Mouse (Mus musculus) adrenal gland, postnatal 10 days (tissue): ENCODE data around the gene Hmgn5. TPM values are rescaled to one million over a fixed set of nuclear protein-coding genes. Genes with fewer than 3 reads are reported as not detected.
A peak's percentile ranks its signal among the peaks of the same experiment; 100 is the strongest.

ENCODE experiments used
- DNase-seq: peaks from one replicate; pipeline ENCODE4 v3.0.0; 2021; ENCODE audit warnings: mixed read lengths
- long read RNA-seq, 2 experiments: library from polyadenylated mRNA; stranded (forward); transcript quantifications; one replicate each; pipeline ENCODE4 v2.0.0; 2021
- total RNA-seq, 2 experiments: library from RNA; stranded (reverse); gene quantifications; 2 replicates each; pipeline ENCODE4 v1.2.3; 2021

Hmgn5 gene
- 10 to 100 TPM; 13.4 to 14.2 TPM for total RNA-seq
- long read RNA-seq, experiment 1, transcript Hmgn5-201 (6 exons, 1,934 nt) = major isoform, 25 of 26 reads
- long read RNA-seq, experiment 1, partial matches to known transcripts = 0 of 26 reads
- long read RNA-seq, experiment 1, other reads (novel, unspliced or antisense) = 1 of 26 reads
- long read RNA-seq, experiment 2, transcript Hmgn5-201 (6 exons, 1,934 nt) = major isoform, 23 of 29 reads
- long read RNA-seq, experiment 2, partial matches to known transcripts = 0 of 29 reads
- long read RNA-seq, experiment 2, other reads (novel, unspliced or antisense) = 6 of 29 reads

DNA sequence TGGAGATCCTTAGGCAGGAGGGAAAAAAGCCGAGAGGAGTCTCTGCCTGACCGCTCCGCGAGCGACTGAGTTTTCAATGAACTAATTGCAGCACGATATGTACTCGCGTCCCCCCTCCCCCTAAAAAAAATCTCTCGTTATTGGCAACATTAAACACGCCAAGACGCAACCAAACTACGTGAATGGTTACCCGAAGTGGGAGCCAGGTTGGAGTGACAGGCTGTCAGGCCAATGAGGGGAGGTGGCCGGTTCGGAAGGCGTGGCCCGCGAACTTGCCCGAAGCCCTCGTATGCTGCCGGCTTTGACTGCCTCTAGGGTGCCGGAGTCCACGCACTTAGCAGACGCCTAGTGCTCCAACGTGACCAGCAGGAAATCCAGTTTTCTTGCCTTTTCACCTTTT lies at the start of gene Hmgn5:
Gene Hmgn5, minus strand, starts transcription at position 122 of the 400 bp plus-strand sequence.
- DNase-seq = peak; percentile 93

DNA sequence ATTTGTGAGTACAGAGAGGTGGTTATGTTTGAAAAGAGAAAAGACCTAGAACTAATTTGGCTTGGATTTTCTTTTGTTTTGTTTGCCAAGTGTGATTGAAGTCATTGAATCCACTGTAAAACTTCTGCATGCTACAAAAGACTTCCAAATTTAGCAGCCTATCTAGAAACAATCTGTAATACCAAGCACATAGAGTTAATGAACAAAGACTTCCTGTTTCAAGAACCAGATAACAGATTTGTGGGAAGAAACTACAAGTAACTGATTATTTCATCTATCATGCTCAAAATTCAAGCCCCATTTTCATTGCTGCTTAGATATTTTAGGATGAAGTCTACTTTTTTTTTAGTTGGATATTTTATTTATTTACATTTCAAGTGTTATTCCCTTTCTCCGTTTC lies 34.6 kb upstream of the Hmgn5 start:
- no peak for DNase-seq

DNA sequence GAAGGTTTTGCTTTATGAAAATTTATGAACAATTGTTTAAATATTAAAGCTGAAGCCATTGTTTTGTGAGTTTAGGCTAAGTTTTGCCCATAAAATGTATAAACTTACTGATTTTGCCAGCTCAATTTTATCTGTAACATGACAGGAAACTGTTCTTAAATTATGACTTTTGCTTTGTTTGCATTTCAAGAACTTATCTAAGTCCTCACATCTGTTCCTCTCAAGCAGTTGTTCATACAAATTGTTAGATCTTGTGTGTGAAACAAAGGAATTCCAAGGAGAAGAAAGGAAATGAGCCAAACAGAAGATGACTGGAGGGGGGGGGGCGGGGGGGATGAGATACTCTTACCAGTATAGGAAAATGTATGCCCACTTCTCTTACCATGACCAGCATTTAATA lies 13.0 kb upstream of the Hmgn5 start:
- no peak for DNase-seq

DNA sequence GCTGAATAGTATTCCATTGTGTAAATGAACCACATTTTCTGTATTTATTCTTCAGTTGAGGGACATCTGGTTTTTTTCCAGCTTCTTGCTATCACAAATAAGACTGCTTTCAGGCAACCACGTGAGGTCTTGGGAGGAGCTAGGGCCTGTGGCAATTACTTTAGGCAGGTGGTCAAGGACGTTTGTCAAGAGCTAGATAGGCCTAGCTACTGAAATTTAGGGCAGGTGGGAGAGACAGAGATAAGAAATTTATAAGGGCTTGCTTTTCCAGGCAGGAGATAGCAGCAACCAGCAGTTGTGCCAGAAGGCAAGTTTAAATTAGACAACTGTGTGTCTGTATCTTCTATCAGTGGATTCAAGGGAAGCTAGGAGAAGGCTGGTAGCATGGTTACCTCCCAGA lies 7.7 kb upstream of the Hmgn5 start:
- DNase-seq = no peak

DNA sequence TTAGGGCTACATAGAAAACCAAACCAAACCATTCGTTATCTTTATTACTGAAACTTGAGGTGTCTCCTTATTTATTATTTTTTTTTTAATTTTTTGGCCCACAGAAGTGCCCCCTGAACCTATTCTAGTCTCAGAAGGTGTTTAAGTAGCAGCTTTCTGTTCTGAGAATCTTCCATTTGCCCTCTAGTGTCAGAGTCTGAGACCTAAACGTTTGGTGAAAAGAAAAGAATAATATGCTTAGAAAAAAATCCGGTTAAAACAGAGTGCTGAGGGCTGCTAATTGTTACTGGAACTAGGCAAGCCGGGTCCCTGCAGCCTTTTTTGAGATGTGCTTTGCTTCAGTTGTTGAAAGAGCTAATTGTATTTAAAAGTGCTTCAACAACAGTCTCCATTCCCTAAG lies 962 bp upstream of the Hmgn5 start:
- DNase-seq = no peak

DNA sequence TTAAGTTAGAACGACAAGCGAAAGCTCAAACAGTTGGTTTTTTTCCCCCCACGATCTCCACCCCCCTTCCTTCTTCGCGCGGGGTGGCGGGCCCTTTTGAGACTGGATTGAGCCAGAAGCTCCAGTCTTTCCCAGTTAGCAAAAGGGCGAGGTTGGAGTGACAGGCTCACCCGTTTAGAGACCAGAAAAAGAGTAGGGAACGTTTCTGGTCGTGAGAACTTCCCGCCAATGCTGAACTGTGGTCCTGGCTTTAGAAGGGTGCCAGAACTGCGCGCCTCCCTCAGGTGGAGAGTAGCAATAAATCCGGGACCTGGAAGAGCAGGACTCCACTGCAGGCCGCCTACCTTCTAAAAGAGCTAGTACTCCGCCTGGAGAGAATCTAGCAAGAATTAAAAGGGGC lies 482 bp upstream of the Hmgn5 start:
- peak; percentile 35 for DNase-seq

DNA sequence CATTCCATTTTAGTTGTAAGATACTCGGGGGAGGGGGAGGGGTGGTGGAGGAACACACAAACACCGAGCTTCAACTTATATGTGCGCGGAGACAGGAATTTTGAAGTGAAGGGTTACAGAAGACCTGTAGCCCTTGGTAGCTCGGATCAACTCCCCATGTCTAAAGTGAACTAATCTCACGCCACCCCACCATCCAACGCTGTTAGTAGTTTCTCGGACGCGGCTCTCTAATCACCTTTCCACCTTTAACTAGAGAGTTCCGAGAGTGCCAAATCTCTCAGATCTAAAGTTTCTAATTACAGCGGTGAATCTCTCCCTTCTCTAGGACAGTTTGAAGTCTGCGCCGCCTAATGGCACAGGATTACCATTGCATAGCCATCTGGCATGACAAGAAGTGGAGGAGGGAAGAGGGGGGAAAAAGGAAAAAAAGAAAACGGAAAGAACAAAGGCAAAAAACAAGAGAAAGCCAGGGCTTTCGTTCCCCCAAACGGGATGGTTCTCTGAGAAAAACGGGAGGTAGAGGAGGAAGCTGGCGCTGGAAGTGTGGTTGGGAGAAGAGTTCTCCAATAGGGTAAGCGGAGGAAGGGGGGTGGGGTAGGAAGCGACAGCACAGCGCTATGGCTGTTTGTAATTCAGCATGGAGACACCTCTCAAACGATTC lies 703 bp downstream of the Hmgn5 start:
- DNase-seq = peak; percentile 50

DNA sequence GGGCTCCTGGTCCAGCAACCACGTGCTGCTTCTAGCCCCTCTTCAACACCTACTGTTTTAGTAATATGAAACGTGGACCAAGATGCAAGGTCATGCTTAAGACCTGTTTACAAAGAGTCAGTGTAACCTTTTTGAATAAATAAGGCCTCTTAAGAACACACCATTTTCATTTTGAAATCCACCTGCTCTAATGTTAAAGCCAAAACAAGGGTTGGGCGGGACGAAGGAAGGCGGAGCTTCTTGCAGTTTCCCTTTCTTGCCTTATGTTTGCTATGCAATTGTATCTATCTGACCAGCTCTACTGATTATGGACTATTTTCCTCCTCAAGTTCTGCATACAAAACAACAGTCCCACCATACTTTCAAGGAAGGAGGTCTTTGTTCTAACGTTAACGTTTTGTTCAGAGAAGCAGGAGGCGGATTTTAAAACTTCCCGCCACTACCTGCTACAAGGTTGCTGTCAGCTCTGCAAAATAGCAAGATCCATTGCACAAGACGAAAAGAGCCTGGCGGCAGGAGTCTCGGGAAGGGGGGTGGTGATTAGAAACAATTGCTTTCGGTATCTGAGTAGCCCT lies 1.5 kb downstream of the Hmgn5 start:
- DNase-seq = peak; percentile 28

DNA sequence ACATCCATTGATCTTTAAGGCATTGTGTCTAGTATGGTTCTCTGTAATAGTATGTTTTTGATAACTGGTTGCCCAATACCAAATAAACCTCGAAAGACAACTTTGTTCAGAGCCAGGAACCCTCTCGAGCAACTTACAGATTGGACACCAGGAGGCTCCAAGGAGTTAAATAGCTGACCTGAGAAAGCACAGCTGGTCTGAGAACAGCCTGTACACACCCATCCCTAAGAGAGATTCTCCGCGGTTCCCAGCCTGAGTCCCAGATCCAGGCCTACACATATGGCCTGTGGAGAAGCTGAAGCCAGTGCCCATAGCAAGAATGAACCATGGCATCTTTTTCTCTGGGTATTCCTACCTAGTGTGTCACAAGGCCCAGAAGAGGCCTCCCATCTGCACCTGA lies 11.9 kb downstream of the Hmgn5 start:
- no peak for DNase-seq

Other genes with a start within 250 kb of the Hmgn5 start
- 10 to 100 TPM; 10.5 to 13.9 TPM for gene Brwd3, start 179.0 kb downstream of the Hmgn5 start, total RNA-seq
- gene Sh3bgrl, start 82.0 kb upstream of the Hmgn5 start, total RNA-seq = 100 to 1,000 TPM; 121 to 128 TPM
- gene Gm6377, start 183.4 kb upstream of the Hmgn5 start, total RNA-seq = under 1 TPM; 0.51 to 0.54 TPM